Mouse (Mus musculus) fibroblast of lung, adult 2 months (primary cell): ENCODE results near the gene Eif2b4.

Source experiments
- DNase-seq: peaks from one replicate; pipeline ENCODE4 v3.0.0-alpha.2; 2011; ENCODE audit warnings: low read depth

Eif2b4 gene

GRCm38 (mm10) chr5:31199893-31200292 is 6.7 kb upstream of the Eif2b4 start:
- no peak for DNase-seq

DNA sequence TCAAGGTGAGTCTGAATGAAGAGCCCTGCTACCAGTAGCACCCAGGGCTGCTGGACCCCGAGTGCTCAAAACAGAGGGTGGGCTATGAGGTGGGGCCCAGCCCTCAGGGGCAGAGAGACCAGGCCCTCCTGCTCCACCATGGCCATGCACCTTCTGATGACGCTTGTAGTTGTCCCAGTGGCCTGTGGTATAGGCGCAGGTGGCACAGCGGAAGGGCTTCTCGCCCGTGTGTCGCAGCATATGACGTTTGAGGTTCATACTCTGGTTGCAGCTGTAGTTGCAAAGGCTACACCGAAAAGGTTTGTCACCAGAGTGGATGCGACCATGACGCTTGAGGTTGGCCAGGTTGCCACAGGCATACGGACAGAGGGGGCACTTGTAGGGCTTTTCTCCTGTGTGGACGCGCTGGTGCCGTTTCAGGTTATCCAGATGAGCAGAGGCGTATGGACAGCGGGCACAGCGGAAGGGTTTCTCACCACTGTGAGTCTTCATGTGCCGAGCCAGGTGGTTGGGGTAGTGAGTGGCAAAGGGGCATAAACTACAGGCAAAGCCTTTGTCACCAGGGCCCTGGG is 6.2 kb upstream of the Eif2b4 start:
- no peak for DNase-seq

DNA sequence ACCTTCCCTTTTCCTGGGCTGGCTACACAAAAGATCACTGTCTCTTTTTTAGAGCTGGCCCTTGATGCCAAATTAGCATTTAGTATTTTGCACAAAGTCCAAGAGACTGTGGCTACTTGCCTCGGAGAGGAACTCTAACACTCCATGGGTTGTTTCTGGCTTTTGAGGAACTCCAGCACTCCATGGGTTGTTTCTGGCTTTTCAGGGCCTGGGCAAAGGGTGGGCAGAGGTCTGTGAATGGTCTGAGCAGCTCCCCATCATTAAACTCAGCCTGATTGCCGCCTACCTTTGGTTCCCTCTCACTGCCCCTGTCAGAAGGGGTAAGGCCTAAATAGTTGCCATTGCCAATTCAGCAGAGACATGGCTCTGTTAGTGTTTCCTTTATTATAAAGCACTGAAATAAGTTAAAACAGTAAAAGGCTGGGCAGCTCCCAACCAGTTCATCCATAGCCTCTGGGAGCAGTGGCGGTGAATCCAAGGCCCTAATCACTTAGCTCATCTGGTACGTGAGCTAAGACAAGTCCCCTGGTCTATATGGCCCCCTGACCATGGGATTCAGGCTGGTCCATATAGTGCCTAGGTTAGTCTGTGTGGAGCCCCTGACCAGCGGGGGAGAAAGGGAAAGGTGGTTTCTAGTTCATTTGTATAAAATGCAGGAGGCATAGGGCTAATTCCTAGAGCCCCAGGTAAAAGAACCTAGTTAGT is 5.5 kb upstream of the Eif2b4 start:
- no peak for DNase-seq

DNA sequence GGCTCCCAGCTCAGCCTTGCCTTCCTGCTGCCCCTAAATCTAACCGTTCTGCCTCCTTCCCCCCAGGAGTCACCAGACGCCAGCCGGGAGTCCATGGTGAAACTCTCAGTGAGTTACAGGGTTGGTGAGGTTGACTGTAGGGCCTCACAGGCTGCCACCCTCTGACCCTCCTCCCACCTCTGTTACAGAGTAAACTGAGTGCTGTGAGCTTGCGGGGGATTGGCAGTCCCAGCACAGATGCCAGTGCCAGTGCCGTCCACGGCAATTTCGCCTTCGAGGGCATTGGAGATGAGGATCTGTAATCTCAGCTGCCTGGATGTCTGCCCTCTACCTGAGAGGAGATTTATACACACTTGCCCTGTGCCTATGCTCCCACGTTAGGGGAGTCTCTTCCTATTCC is 4.9 kb upstream of the Eif2b4 start:
- no peak for DNase-seq

- no peak for DNase-seq
Observed at GRCm38 (mm10) chr5:31197072-31197471, 3.8 kb upstream of the Eif2b4 start.

DNA sequence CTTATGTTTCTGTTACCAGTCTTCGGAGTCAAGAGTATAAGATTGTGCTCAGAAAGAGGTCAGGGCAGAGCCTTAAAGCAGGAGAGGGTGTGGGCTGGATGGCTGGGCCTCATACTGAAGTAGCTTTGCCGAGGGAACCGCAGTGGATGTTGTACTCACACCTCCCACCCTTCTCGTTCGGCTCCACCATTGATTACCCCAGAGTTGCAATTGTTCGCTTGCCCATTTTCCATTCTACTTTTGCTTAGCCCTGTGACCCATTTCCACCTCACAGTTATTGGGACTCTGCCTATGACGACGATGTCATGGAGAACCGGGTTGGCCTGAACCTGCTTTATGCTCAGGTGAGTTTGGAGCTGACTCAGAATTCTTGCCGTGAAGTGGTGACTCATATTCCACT is 3.0 kb upstream of the Eif2b4 start:
- DNase-seq: no peak

- DNase-seq: no peak
Observed at GRCm38 (mm10) chr5:31195671-31196070, 2.4 kb upstream of the Eif2b4 start.

DNA sequence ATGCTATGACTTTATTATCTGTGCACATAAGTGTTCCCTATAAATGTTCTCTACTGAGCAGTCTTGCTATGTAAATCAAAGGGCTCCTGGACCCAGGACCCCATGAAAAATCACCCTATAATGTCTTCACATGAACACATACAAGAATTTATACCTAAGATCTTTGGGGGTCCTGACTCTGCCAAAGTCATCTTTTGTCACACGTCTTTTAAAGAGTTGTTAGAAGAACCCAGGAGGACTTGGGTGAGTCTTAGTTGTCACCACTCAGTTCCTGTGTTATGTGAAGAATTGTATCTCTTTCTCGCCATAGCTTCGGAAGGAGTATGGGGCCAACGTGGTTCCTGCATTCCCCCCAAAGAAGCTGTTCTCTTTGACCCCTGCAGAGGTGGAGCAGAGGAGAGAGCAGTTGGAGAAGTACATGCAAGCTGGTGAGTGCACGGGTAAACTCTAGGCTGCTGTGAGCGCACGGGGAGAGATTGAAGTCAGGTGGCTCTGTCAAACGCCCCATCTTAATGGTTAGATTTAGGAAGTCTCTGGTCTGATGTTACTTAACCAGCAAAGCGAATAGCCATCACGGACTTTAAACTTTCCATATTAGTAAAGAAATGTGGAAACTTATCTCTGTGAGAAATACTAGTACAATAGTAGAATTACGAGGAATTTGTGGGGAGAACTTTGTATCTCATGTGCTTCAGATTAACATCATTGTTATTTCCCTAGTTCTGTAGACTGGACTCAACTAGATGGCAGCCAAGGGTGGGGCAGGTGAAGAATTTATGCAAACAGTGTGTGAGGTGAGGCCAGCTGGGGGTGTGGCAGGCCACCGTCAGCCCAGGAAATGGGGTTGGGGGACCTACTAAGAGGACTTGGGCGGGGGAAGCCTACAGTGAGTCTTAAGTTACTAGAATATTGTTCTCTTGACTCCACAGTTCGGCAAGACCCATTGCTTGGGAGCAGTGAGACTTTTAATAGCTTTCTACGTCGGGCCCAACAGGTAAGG is 1.6 kb upstream of the Eif2b4 start:
- DNase-seq: no peak

GRCm38 (mm10) chr5:31193631-31194281 is 526 bp upstream of the Eif2b4 start:
- no peak for DNase-seq

GRCm38 (mm10) chr5:31192045-31192938 is 938 bp downstream of the Eif2b4 start:
- DNase-seq: no peak

DNA sequence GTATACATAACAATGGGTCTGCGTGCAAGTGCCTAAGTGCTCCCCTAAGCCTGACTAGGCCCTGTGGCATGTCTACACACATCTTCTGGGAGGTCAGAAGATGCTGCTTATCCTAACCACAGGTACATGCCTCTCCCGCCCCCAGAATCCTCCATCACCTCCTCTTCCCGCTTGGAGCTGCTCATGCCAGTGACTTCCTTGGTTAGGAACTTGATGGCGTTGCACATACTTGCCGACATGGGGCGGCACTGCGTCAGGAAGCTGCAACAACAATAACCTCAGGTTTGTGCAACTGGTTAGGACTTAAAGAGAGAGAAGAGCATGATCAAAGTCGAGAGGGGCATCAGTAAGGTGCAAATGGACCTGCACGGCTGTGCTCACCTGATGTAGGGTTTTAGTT is 3.0 kb downstream of the Eif2b4 start:
- DNase-seq: no peak

DNA sequence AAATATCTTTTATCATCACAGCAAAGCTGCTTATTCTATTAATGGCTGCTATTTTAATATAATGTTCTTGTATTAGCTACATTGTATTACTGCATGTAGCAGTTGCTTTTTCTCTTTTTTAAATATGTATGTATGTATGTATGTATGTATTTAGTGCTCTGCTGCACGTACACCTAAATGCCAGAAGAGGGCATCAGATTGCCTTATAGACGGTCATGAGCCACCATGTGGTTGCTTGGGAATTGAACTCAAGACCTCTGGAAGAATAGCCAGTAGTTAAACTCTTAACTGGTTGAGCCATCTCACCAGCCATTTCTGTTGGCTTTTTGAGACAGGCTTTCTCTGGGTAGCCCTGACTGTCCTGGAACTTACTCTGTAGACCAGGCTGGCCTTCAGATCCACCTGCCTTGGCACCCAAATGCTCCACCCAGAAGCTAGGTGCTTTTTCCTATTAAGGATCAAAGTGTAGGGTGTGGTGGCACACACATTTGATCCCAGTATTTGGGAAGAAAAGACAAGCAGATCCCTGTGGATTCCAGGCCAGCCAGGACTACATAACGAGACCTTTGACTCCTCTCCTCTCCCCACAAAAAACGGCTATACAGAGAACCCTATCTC is 4.9 kb downstream of the Eif2b4 start:
- DNase-seq: no peak

DNA sequence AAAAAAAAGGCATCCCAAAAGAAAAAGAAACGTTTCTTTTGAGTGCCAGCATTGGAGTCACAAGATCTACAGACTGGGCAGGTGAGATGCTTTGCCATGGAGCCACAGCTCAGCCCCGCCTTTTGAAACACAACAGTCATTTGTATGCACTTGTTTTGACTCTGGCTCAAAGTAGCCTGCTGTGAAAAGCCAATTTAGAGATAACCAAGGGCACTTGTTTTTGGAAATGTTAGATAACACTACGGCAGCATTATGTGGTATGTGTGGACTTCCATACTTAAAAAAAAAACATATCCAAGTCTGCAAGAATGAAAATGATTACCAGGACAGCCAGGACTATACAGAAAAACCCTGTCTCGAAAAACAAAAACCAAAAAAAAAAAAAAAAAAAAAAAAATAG is 9.6 kb downstream of the Eif2b4 start:
- DNase-seq: no peak

- no peak for DNase-seq
Observed at GRCm38 (mm10) chr5:31181183-31181770, 12.0 kb downstream of the Eif2b4 start.

GRCm38 (mm10) chr5:31179766-31180630 is 13.2 kb downstream of the Eif2b4 start, which contains the start of the genes Gm29609 and Gtf3c2:
Gene Gm29609 (minus strand): TSS chr5:31179911.
Gene Gtf3c2 (minus strand): TSS chr5:31180144.
- peak; percentile 92 for DNase-seq

DNA sequence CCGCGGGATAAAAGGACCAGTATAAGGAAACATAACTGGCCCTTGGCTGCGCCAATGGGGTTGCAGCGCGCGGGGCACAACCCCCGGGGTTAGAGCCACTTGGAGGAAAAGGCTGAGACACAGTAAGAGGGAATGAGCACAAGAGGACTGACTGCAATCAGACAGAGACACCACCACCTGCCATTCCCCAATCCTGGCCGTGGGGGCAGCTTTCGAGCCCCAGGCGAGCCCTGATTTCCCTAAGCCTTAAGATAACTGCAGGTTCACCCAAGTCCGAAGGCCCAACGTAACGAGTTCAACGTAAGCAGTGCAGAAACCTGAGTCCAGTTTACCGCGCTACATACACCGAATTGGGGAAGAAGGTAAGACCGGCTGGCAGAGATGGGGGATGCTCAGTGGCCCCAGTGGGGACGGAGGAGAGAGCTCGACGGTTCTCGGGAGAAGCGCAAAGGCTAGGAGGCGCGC is 13.9 kb downstream of the Eif2b4 start:
- DNase-seq: no peak

GRCm38 (mm10) chr5:31168630-31169029 is 24.6 kb downstream of the Eif2b4 start:
- no peak for DNase-seq

GRCm38 (mm10) chr5:31164878-31165277 is 28.4 kb downstream of the Eif2b4 start:
- DNase-seq: no peak

- no peak for DNase-seq
Observed at GRCm38 (mm10) chr5:31162462-31162861, 30.8 kb downstream of the Eif2b4 start.
